Mouse (Mus musculus): ENCODE measurements around the gene Per2. TPM values are rescaled to one million over a fixed set of nuclear protein-coding genes. Genes with fewer than 3 reads are reported as not detected.

Gene Per2
- 9.6 and 16.1 TPM in 2 replicates for polyA plus RNA-seq (2012; rRNA removed)

DNA sequence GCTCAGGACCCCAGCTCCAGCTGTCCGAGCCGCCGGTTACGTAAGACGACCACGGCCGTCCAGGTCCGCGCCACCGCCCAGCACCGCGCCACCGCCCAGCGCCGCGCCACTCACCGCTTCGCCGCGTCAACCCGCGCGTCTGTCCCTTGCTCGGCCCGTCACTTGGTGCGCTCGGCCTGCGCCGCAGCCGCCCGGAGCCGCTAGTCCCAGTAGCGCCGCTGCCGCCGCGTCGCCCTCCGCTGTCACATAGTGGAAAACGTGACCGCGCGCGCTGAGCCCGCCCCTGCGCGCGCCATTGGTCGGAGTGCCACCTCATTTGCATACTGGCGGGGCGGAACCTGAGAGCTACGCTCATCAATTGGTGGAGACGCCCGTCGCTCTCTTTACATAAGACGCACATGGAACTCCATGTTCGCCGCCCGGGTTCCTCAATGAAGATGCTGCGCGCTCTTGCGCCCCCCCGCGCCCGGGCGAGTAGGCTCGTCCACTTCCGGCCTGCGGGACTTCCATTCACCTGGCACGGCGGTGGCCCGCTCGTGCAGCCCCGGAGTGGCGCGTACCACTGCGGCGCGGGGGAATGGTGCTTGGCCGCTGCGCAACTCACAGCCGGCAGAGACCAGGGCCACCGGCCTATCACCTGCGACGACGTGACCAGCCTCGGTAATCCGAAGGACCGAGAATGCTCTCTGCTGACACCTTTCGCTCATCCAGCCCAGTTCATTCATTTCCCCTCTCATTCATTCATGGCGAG, at the start of gene Per2:
Per2 (minus strand) TSS at position 266 of the 751 bp plus-strand sequence.

DNA sequence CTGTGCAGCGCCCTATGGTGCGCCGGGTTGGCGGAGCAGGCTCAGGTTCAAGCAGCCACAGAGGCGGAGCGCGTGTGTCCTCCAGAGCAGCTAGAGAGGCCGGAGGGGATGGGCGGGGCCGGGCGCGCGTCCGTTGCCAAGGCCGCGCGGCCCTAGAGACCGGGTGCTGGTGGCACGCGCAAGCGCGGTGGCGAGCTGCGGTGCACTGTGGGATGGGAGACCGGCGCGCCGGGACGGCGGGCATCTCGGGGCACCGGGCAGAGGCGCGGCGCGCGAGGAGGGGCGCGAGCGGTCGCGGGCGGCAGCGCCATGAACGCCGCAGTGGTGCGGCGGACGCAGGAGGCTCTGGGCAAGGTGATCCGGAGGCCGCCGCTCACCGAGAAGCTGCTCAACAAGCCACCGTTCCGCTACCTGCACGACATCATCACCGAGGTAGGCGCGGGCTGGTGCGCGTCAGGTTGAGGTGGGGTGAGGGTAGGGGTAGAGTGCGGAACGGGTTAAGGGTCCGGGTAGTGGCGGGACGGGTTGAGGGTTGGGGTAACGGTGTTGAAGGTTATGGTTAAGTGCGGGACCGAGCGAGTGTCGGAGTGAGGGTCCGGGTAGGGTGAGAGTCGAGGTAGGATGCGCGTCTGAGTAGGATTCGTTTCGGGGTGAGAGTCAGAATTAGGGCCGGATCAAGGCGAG, 35.5 kb upstream of the Per2 start, which contains the start of gene Traf3ip1:
Traf3ip1 (plus strand) TSS at position 191 of the 684 bp plus-strand sequence.

DNA sequence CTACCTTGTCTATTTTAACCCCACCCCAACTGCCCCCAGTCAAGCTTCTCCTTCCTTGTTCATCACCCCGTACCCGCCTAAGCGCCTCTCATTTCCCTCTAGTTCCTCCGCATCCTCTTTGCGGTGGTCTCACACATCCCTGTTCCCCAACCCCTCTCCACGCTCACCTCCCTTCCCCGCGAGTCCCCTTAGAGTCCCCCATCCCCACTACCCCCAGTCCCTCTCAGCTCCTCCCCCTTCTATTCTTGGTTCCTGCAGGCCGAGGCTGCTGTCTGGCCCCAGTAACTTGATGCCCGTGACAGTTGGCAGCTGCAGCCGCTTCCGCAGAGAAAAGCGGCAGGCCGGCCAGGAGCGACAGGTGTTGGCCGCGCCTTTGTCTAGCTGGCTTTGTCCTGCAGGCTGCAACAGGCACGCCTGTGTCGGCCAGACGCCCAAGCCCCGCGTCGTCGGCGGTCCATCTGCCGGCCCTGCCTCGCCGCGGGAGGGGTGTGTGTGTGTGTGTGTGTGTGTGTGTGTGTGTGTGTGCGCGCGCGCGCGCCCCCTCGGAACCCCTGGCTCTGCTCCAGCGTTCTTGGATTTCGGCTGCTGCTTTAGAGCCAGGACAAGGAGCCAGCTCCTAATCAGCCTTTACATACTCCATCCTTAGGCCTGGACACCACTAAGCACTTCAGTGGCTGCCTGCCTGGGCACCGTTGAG, 45.1 kb downstream of the Per2 start, which contains the start of gene Hes6:
Hes6 (minus strand) TSS at position 141 of the 697 bp plus-strand sequence.

DNA sequence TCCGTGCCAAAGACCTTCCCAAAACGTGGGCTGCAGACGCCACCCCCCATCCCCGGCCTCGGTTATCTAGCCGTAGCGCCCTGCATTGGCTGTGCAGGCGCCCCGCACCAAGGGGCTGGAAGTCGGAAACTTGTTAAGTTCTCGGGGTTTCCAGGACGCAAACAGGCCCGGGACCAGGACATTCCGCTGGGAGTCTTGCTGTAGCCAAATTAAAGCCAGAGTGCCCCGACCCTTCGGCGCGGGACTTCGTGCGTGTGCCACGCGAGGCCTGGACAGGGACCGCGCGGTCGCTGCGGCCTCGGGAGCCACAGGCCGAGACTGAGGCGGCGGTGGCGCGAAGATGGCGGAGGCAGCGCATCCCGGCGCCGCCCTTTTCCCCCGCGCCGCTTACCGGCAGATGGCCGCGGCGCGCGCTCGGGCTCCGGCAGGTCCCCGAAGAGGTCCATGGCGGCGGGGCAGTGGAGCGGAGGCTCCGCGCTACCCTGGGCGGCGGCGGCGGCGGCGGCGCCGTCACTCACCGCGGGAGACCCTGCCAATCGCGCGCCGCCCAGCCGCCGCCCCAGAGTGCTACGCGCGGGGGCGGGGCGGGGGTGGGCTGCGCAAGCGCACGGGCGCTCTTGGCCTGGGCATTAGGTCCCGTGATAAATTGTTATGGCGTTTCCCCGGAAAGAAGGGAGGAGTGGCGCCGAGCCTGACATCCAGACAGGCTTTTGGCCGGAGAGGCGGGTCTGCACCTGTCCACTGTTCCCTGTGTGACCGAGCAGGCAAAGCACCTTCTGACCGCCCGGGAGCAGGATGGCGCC, 60.7 kb downstream of the Per2 start, which contains the start of gene Ilkap:
Ilkap (minus strand) TSS at position 556 of the 803 bp plus-strand sequence.

DNA sequence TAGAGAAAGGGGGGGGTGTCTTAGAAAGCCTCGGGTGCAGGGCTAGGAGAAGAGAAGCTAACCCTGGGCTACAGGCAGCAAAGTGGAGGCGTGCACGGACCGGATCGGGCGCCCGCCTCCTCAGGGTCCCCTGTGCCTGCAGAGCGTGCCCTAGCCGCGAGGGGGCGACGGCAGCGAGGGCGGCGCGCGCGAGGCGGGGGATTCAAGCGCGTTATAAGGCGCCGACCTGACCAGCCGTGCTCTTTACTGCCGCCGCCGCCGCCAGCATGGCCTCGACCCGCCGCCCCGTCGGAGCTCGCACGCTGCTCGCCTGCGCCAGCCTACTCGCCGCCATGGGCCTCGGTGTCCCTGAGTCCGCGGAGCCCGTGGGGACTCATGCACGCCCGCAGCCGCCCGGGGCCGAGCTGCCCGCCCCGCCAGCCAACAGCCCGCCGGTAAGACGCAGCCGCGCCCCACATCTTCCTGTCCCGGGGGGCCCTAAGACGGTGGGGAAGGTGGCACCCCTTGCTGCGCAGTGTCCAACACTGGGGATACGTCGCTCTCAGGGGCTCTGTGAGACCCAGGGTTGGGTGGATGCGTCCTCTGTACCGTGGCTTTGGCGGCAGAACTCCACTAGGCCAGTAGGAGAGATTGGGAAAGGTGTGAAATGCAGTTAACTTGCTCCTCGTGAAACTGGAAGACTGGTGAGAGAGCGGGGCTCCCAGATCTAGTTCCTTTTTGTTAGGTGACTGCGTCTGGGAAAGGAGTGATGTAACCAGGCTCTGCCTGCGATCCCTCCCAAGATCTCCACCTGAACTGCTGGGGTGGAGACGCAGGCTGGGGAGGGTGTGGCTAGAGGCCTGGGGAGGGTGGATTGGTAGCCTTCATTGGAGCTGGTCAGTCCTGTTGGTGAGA, 92.7 kb downstream of the Per2 start, which contains the start of gene Erfe:
Erfe (plus strand) TSS at position 216 of the 894 bp plus-strand sequence.

Other genes with a start within 250 kb of the Per2 start
- 24.7 and 25.8 TPM in 2 replicates for gene Ube2f, start 209.0 kb downstream of the Per2 start, polyA plus RNA-seq (2012; rRNA removed)
- 17.8 and 19.6 TPM in 2 replicates for gene Scly, start 161.0 kb downstream of the Per2 start, polyA plus RNA-seq (2012; rRNA removed)
- 0.08 and 0.20 TPM in 2 replicates for gene Espnl, start 137.2 kb downstream of the Per2 start, polyA plus RNA-seq (2012; rRNA removed)
- gene Klhl30, start 108.3 kb downstream of the Per2 start, polyA plus RNA-seq (2012; rRNA removed), result 4.3 and 4.9 TPM in 2 replicates
- gene Erfe, start 92.9 kb downstream of the Per2 start, polyA plus RNA-seq (2012; rRNA removed), result 10.5 and 12.9 TPM in 2 replicates
- gene Ilkap, start 60.5 kb downstream of the Per2 start, polyA plus RNA-seq (2012; rRNA removed), result 47.9 and 49.3 TPM in 2 replicates
- 150 and 162 TPM in 2 replicates for gene Hes6, start 45.3 kb downstream of the Per2 start, polyA plus RNA-seq (2012; rRNA removed)
- 4.9 and 5.6 TPM in 2 replicates for gene Traf3ip1, start 35.3 kb upstream of the Per2 start, polyA plus RNA-seq (2012; rRNA removed)
- 2.2 and 2.8 TPM in 2 replicates for gene Asb1, start 81.2 kb upstream of the Per2 start, polyA plus RNA-seq (2012; rRNA removed)